Mouse (Mus musculus): ENCODE data around the gene Dhps. TPM values are rescaled to one million over a fixed set of nuclear protein-coding genes. Genes with fewer than 3 reads are reported as not detected.

The Dhps gene
- total RNA-seq (2017) = 15.5 and 22.7 TPM in 2 replicates

DNA sequence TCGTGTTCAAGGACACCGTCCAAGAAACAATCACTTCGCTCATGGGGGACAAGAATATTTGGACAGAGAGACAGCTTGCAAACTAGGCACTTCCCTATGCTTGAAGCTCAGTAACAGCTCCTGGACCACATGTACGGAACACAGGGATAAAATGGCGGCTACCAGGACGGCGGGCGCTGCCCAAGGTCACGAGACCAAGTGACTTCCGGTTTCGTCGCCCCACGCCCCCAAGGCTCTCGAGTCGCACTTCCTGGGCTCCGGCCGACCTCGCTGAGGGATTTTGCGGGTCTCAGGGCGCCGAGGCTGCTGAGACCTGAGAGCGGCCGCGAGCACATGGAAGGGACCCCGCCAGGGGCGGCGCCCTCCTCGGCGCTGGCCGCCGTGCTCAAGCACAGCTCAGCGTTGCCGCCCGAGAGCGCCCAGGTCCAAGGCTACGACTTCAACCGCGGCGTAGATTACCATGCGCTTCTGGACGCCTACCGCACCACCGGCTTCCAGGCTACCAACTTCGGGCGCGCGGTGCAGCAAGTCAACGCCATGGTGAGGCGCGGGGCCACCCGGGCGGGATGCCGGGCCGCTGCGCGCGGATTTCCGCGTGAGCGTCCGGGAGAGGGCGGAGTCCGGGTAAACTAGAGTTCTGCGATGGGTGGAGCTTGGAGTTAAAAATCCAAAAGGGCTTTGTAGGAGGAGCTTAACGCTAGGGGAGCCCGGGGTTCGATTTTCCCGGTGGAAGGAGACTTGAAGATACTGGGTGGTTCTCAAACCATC, at the start of gene Dhps:
TSS of gene Dhps (plus strand) at position 244 of the 768 bp plus-strand sequence.
- ATAC-seq (replicated peaks in 1 of 2; ENCODE audit: insufficient read depth in 1 of 2, low FRiP score in 2 of 2, low TSS enrichment in 1 of 2, low read depth in 1 of 2, poor library complexity in 2 of 2, severe bottlenecking in 2 of 2) = peak; percentile 89 to 91

DNA sequence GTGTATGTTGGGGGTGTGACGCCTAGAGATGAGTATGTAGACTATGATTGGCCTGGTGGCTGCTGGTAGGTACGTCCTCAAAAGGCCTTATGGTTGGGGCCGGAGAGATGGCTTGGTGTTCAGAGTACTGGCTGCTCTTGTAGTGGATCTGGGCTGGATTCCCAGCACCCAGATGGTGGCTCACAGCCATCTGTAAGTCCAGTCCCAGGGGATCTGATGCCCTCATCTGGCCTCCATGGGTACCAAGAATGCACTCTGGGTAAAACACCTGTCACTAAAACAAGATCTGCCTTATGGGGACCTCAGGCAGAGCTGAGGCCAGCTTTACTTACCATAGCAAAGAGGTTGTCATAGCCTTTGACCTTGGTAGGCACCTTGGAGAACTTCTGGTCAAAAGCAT, 47.7 kb upstream of the Dhps start:
- no peak for ATAC-seq (replicated peaks in 1 of 2; ENCODE audit: insufficient read depth in 1 of 2, low FRiP score in 2 of 2, low TSS enrichment in 1 of 2, low read depth in 1 of 2, poor library complexity in 2 of 2, severe bottlenecking in 2 of 2)

DNA sequence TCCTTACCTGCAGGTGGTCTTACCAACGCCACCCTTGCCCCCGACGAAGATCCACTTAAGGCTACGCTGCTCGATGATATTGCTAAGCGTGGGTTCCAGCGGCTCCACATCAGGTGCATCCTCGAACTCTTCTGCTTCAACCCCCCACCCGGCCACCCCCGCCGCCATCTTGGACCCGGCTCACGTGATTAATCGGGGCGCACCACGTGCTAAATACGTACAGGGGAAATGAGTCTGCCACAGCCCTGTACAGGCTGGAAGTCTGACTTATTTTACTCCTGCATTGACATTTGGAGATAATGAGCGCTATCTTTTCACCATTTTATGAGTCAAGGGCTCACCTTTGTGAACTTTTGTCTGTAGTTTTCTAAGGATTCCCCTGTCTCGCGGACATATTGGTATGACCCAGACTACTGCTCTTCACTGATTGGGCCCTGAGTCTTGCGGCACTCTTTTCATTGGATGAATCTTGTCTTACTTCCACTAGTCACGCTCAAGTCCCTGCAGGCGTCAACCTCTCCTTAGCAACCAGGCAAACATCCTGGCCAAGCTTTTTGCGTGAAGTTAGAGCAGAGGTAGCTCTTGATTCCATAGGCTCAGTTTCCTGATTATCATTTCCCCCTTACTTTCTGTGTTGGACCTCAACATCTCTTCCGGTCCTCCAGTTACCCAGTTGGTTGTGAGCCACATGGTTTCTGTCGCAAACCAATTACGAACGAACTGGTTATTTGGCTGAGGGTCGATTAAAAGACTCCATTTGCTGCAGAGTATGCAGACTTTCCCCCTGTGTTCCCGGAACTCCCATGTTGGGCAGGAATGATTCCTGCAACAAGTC, 46.2 kb upstream of the Dhps start, which contains the start of gene Asna1:
TSS of gene Asna1 (minus strand) at position 184 of the 835 bp plus-strand sequence.
- ATAC-seq (replicated peaks in 1 of 2; ENCODE audit: insufficient read depth in 1 of 2, low FRiP score in 2 of 2, low TSS enrichment in 1 of 2, low read depth in 1 of 2, poor library complexity in 2 of 2, severe bottlenecking in 2 of 2) = peak; percentile 90

DNA sequence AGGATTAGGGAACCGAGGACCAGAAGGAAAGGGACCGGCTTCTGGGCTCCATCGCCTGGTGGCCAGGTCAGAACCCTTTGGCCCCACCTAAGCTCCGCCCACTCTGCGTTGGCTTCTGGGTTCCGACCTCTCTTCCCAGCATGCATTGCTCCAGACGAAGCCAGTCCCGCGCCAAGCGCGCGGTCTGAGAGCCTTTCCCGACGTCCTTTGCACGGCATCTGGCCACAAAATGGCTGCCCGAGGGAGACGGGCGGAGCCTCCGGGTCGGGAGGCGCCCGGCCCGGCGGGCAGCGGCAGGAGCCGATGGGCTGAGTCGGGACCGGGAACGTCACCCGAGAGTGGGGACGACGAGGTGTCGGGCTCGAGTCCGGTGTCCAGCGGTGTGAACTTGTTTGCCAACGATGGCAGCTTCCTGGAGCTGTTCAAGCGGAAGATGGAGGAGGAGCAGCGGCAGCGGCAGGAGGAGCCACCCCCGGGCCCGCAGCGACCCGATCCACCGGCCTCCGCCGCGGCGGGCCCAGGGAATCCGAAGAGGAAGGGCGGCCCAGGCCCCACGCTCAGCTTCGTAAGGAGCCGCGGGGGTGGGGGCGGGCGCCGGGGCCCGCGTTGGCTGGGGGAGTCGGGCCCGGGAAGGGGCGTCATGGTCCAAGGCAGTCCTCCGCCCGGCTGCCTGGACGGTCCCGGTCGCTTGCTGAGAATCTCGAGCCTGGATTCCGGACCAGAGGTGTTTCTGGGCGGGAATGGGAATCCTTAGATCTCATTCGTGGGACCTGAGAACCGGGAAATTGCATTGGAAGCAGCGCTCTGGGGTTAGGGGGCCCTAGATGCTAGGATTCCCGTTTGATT, 44.7 kb upstream of the Dhps start, which contains the start of gene Trir:
TSS of gene Trir (plus strand) at position 154 of the 846 bp plus-strand sequence.
- peak; percentile 83 to 85 for ATAC-seq (replicated peaks in 1 of 2; ENCODE audit: insufficient read depth in 1 of 2, low FRiP score in 2 of 2, low TSS enrichment in 1 of 2, low read depth in 1 of 2, poor library complexity in 2 of 2, severe bottlenecking in 2 of 2)

DNA sequence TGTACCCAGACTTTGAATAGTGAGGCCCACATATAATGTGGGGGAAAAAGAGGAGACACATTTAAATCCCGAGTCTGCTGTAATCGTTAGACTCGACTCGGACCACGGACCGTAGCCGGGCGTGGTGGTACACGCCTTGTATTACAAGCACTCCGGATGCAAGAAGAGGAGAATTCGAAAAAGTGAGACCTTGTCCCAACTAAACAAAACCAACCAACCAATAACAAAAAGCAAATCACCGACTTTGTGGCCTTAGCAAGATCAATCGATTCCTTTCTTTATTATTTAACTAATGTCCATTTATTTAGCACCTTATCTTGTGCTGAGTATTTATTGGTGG, 44.1 kb upstream of the Dhps start:
- ATAC-seq (replicated peaks in 1 of 2; ENCODE audit: insufficient read depth in 1 of 2, low FRiP score in 2 of 2, low TSS enrichment in 1 of 2, low read depth in 1 of 2, poor library complexity in 2 of 2, severe bottlenecking in 2 of 2) = no peak

DNA sequence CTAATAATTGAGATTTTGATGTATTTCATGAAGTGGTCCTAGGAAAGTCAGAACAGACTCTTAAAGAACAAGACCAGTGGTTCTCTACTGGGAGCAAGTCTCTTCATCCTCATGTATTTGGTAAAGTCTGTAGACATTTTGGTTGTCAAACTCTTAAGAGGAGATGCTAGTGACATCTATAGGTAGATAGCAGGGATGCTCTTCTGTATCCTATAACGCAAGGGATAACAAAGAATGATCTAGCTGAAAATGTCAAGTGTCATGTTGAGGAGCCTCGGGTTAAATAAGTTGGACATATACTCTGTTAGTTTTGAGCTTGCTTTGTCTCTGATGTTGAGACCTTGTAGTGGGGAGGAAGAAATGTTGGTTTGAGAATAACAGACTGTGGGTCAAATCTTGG, 43.6 kb upstream of the Dhps start:
- ATAC-seq (replicated peaks in 1 of 2; ENCODE audit: insufficient read depth in 1 of 2, low FRiP score in 2 of 2, low TSS enrichment in 1 of 2, low read depth in 1 of 2, poor library complexity in 2 of 2, severe bottlenecking in 2 of 2) = no peak

DNA sequence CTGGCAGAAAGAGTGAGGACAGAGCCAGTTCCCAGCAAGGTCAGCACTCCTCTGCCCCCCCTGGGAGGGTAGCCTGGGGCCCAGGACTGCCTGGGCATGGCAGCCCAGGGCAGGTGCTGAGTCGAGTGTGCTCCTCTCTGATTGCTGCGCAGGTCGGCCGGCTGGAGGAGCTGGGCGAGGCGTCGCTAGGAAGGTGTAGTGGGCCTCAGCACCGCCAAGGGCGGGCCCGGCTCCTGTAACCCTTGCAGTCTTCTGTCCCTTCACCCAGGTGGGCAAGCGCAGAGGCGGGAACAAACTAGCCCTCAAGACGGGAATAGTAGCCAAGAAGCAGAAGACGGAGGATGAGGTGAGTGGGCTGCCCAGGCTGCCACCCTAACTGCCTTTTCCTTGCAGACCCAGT, 42.3 kb upstream of the Dhps start:
- no peak for ATAC-seq (replicated peaks in 1 of 2; ENCODE audit: insufficient read depth in 1 of 2, low FRiP score in 2 of 2, low TSS enrichment in 1 of 2, low read depth in 1 of 2, poor library complexity in 2 of 2, severe bottlenecking in 2 of 2)

DNA sequence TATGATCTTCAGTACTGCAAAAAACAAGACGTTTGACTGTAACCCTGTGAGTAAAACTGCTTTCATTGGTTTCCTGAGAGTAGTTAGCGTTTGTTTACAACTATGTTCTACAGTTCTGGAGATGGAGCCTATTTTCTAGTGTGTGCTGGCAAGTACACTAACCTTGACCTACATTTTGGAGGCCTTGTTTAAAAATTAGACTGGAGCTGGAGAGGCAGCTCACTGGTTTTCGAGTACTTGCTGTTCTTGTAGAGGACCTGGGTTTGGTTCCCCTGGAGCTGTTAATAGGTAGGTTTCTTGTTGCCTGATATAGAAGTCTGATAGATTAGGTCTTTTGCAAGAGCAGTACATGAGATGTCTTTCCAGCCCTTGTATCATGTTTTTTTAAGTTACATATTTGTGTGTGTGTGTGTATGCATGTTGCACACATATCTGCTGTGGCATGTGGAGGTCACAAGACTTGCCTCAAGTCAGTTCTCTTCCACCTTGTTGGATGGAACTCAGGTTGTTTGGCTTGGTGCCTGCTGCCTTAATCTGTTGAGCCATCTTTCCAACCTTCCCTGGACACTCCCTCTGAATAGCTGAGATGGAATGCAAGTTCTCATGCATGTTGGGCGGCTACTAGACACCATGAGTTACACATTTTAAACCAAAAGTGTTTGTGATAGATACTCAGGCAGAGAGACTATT, 38.8 kb upstream of the Dhps start:
- no peak for ATAC-seq (replicated peaks in 1 of 2; ENCODE audit: insufficient read depth in 1 of 2, low FRiP score in 2 of 2, low TSS enrichment in 1 of 2, low read depth in 1 of 2, poor library complexity in 2 of 2, severe bottlenecking in 2 of 2)

DNA sequence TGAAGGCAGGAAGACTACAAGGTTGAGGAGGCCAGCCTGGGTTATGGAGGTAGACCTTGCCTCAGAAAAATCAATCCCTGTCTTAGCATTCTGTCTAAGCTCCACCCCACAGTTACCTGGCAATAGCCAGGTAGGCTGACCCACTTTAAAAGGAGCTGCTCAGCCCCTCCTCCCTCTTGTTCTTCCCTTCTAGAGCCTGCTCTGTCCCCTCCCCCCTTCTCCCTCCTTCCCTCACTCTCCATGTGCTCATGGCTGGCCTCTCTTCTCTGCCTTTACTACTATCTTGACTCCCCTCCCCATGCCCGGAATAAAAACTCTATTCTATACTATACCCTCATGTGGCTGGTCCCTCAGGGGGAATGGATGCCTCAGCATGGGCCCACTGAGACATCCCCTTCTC, 37.7 kb upstream of the Dhps start:
- no peak for ATAC-seq (replicated peaks in 1 of 2; ENCODE audit: insufficient read depth in 1 of 2, low FRiP score in 2 of 2, low TSS enrichment in 1 of 2, low read depth in 1 of 2, poor library complexity in 2 of 2, severe bottlenecking in 2 of 2)

DNA sequence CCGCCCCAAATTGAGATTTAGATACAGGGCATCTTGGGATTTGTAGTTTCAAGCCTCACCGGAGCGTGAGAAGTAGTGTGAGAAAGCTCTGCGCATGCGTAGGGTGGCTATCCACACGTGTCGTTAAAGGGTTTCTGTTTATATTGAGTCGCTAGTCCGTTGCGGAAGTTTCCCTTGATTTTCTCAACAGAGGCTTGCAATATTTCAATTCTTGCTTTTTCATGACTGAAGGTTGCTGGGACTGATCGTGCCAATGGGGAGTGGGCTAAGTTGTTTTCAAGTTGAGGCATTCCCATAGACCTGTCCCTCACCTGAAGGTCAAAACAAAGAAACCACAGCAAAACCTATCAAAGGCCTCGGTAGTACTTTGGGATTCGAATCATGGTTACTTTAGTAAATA, 36.8 kb upstream of the Dhps start:
- peak in 1 of 2 experiments; percentile 38; a peak in 1 of 4 replicates for ATAC-seq (replicated peaks in 1 of 2; ENCODE audit: insufficient read depth in 1 of 2, low FRiP score in 2 of 2, low TSS enrichment in 1 of 2, low read depth in 1 of 2, poor library complexity in 2 of 2, severe bottlenecking in 2 of 2)

DNA sequence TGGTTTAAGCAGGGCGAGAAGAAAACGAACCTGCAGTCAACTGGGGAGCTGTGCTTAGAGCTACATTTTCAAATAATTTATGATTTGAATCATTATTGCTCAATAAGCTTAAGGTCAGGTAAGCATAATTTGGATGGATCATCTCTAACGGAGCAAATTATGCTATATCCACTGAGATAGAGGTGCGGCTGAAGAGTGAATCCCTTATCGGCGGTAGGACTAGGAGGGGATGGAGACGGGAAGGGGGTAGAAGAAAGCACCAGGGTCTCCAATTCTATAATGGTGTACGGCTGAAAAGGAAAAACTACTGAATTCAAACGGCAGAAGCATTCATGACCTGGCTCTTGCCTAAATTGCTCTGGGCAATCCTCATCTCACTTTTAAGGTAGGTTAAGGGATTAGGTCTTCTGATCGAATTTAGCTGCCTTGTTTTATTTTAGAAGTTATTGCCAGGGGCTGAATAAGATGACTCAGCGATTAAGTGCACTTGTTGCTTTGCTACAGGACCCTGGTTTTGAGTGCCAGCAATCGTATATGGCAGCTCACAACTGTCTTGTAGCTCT, 36.3 kb upstream of the Dhps start:
- no peak for ATAC-seq (replicated peaks in 1 of 2; ENCODE audit: insufficient read depth in 1 of 2, low FRiP score in 2 of 2, low TSS enrichment in 1 of 2, low read depth in 1 of 2, poor library complexity in 2 of 2, severe bottlenecking in 2 of 2)

DNA sequence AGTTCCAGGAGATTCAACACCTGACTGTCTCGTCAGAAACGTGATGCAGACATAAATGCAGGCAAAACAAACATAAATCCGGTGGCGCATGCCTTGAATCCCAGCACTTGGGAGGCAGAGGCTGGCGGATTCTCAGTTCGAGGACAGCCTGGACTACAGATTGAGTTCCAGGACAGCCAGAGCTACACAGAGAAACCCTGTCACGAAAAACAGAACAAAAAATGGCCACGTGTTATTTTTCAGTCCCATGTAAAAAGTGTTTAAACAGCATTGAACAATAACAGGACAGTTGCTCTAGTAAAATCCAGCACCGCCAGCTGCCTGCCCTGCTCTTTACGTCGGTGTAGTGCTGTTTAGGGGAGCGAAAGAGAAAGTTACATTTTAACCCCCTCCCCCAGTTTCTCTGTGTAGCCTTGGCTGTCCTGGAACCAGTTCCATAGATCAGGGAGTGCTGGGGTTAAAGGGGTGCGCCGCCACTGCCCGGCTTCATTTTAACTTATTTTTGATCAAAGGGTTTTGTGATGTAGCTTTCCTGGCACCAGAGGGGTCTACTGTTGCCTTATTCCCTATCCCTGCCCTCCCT, 35.7 kb upstream of the Dhps start:
- no peak for ATAC-seq (replicated peaks in 1 of 2; ENCODE audit: insufficient read depth in 1 of 2, low FRiP score in 2 of 2, low TSS enrichment in 1 of 2, low read depth in 1 of 2, poor library complexity in 2 of 2, severe bottlenecking in 2 of 2)

DNA sequence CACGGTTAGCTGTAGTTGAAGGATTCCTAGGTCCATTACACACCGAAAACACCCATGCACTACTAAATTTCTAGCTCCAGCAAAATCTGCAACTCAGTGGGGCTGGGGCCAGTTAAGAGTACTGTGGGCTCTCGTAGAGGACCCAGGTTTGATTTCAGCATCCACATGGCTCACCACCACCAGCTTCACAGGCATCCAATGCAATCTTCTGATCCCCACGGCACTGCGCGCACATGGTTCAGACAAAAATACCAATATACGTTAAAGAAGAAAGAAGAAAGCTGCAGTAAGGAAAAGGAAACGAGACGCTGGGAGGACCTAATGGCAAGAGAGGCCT, 35.2 kb upstream of the Dhps start:
- ATAC-seq (replicated peaks in 1 of 2; ENCODE audit: insufficient read depth in 1 of 2, low FRiP score in 2 of 2, low TSS enrichment in 1 of 2, low read depth in 1 of 2, poor library complexity in 2 of 2, severe bottlenecking in 2 of 2) = no peak; a peak in 1 of 4 replicates

DNA sequence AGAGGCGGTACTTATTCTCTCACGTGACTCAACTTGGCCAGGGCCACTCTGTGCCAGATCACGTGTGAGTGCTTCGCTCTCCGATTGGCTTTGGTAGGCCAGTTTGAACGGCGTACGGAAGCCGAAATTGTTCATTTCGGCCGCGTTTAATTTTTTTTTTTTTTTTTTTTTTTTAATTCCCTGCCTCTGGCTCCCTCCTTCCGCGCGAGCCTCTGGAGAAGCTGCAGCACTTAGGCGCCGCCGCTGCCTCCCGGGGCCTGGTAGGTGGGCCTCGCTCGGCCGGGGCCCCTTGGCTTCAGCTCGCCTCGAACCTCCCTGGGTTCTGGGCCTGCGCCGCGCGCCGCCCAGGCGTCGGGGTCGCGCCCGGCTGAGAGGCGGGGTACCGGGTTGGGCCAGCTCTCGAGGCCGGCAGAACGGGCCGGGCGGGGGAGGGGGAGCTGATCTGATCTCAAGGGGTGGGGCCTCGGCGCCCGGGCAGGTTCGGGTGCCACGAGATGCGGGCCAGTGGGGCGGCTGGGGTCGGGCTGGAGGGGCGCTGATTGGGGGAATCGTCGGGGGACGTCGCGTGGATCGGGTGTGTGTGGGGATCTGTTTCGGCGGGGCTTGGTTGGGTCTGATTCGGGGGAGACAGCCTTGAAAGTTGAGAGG, 34.7 kb upstream of the Dhps start, which contains the start of gene Tnpo2:
TSS of gene Tnpo2 (plus strand) at position 198 of the 648 bp plus-strand sequence.
- peak; percentile 81 to 88 for ATAC-seq (replicated peaks in 1 of 2; ENCODE audit: insufficient read depth in 1 of 2, low FRiP score in 2 of 2, low TSS enrichment in 1 of 2, low read depth in 1 of 2, poor library complexity in 2 of 2, severe bottlenecking in 2 of 2)

DNA sequence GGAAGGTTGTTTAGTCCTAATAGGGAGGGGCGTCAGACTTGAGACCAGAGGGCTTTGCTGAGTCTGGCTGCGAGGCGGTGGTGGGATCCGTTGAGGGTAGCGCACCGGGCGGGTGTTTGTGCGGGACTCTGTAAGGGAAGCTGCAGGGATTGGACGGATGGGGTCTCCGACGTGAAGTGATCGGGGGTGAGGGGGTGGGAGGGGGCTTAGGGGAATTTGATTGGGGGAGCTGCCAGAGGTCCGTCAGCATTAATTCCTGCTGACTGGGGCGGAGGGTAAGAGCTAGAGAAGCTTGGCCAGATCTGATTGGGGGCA, 34.2 kb upstream of the Dhps start:
- peak in 1 of 2 experiments; percentile 17; a peak in 1 of 4 replicates for ATAC-seq (replicated peaks in 1 of 2; ENCODE audit: insufficient read depth in 1 of 2, low FRiP score in 2 of 2, low TSS enrichment in 1 of 2, low read depth in 1 of 2, poor library complexity in 2 of 2, severe bottlenecking in 2 of 2)
